Comparison of ENCODE assay signal across 13 mouse cellular contexts in genomic region chr5:35743238-35743951, GRCm38 (mm10). TPM values are rescaled to one million over a fixed set of nuclear protein-coding genes. Genes with fewer than 3 reads are reported as not detected.
DNase-seq lines count a peak whose midpoint lies in the region; ATAC-seq and TF ChIP-seq lines count a peak whose summit lies in the region.
"Had no signal": no experiment of that assay in that cellular context is flagged by ENCODE, and none has a peak within 500 bp of the region (broad histone marks: within the 10 kb centered on the region; RNA-seq: fewer than 3 reads in every experiment).

No protein-coding gene starts in this region.

- no peak for ATAC-seq in kidney, embryonic 16.5 days (ENCODE audit: low FRiP score, low TSS enrichment)
- ATAC-seq: CD4-positive, CD25-positive, alpha-beta regulatory T cell, adult 4 months; hindbrain, embryonic 16.5 days had no signal

- H3K4me1 ChIP-seq in kidney, adult 2 months (ENCODE audit: control insufficient read depth, insufficient read depth, low read length), result peaks cover 32% of the 10 kb centered on the region
- H3K4me1 ChIP-seq in kidney, embryonic 16.5 days (ENCODE audit: insufficient read depth, low read length), result peaks cover 28% of the 10 kb centered on the region
- H3K4me1 ChIP-seq in hindbrain, embryonic 10.5 days (replicated peaks), result peaks cover 18% of the 10 kb centered on the region
- H3K4me1 ChIP-seq: forebrain, embryonic 12.5 days; neural tube, embryonic 12.5 days had no signal

- H3K4me2 ChIP-seq in kidney, embryonic 16.5 days (replicated peaks; ENCODE audit: low read depth, low read length), result no peak overlapping the region
- H3K4me2 ChIP-seq: forebrain, embryonic 12.5 days; neural tube, embryonic 12.5 days had no signal

- H3K9ac ChIP-seq in kidney, embryonic 16.5 days (replicated peaks; ENCODE audit: low read length), result no peak overlapping the region
- H3K9ac ChIP-seq: forebrain, embryonic 12.5 days; neural tube, embryonic 12.5 days had no signal

- H3K27me3 ChIP-seq in kidney, adult 2 months (replicated peaks; ENCODE audit: control insufficient read depth, insufficient read depth, low read length), result no peaks in the 10 kb centered on the region
- peaks cover 7% of the 10 kb centered on the region; the same call in 1 of the 2 replicates for H3K27me3 ChIP-seq in kidney, embryonic 16.5 days (ENCODE audit: insufficient read depth, low read length)
- H3K27me3 ChIP-seq in hindbrain, embryonic 10.5 days (ENCODE audit: insufficient read depth, poor library complexity, severe bottlenecking), result peaks cover 31% of the 10 kb centered on the region

- DNase-seq in kidney, adult 2 months, result peak; percentile 92
- peak; percentile 89 to 96 for DNase-seq in adrenal gland, adult (ENCODE audit: inconsistent age in 2 of 2, low spot score in 1 of 2)
- peak; percentile 73 for DNase-seq in gastrocnemius, postnatal 25 days
- DNase-seq in lung, postnatal 14 days, result peak; percentile 69
- no peak for DNase-seq in right cerebral cortex, postnatal 25 days
- DNase-seq in hindbrain, embryonic 10.5 days (ENCODE audit: low spot score), result no peak
- no peak for DNase-seq in right cerebral cortex, postnatal 4 days

- 41% methylated on average over 8 of the region's 8 CpGs for WGBS in kidney, adult 2 months
- 70% methylated on average over 8 of the region's 8 CpGs for WGBS in kidney, embryonic 16.5 days
- 80% methylated on average over 8 of the region's 8 CpGs for WGBS in hindbrain, embryonic 10.5 days

- H3K9me3 ChIP-seq in kidney, embryonic 16.5 days (ENCODE audit: low read length), result no peaks in the 10 kb centered on the region
- no peaks in the 10 kb centered on the region for H3K9me3 ChIP-seq in hindbrain, embryonic 10.5 days
- H3K9me3 ChIP-seq: forebrain, embryonic 12.5 days; neural tube, embryonic 12.5 days had no signal

- no peaks in the 10 kb centered on the region for H3K36me3 ChIP-seq in kidney, adult 2 months (ENCODE audit: control insufficient read depth, insufficient read depth, low read length)
- no peaks in the 10 kb centered on the region for H3K36me3 ChIP-seq in kidney, embryonic 16.5 days (ENCODE audit: insufficient read depth, low read length)
- H3K36me3 ChIP-seq in hindbrain, embryonic 10.5 days, result no peaks in the 10 kb centered on the region
- H3K36me3 ChIP-seq: forebrain, embryonic 12.5 days; neural tube, embryonic 12.5 days had no signal

- TF ChIP-seq POLR2A in kidney, adult 2 months (IDR thresholded peaks at IDR 0.05; ENCODE audit: low read depth, low read length), result no peak

- peak overlapping the region; percentile 69 for H3K27ac ChIP-seq in kidney, adult 2 months (ENCODE audit: insufficient read depth, low read depth, low read length)
- H3K27ac ChIP-seq in kidney, embryonic 16.5 days (ENCODE audit: low read length), result no peak overlapping the region
- no peak overlapping the region for H3K27ac ChIP-seq in hindbrain, embryonic 10.5 days
- H3K27ac ChIP-seq: forebrain, embryonic 12.5 days; neural tube, embryonic 12.5 days had no signal

- no peak for TF ChIP-seq CTCF in kidney, adult 2 months (conservative IDR thresholded peaks at IDR 0.05; ENCODE audit: insufficient read depth, insufficient read length, low read depth, low read length)

- H3K4me3 ChIP-seq in kidney, adult 2 months (ENCODE audit: insufficient read depth, low read depth, low read length), result no peak overlapping the region
- H3K4me3 ChIP-seq in kidney, embryonic 16.5 days (ENCODE audit: low read length), result no peak overlapping the region
- H3K4me3 ChIP-seq in hindbrain, embryonic 10.5 days, result no peak overlapping the region
- H3K4me3 ChIP-seq: forebrain, embryonic 12.5 days; neural tube, embryonic 12.5 days had no signal

RNA-seq across cellular contexts. Expression of gene Sh3tc1, which starts 3.6 kb away (rescaled TPM):
- 35.1 and 40.1 TPM in 2 replicates for polyA plus RNA-seq in kidney, adult 2 months (2012; rRNA removed)
- polyA plus RNA-seq in kidney, embryonic 16.5 days (2015; fragmentation: Nextera tagmentation; extraction: Ambion mirVana), result 25.2 and 27.6 TPM in 2 replicates
- 1 to 10 TPM; 1.8 to 2.1 TPM for total RNA-seq in gastrocnemius, postnatal 25 days (2021)
- 3.3 and 4.7 TPM in 2 replicates for polyA plus RNA-seq in hindbrain, embryonic 10.5 days (2016; fragmentation: Nextera tagmentation; extraction: Ambion mirVana)

RNA-seq across cellular contexts. Expression of gene Ablim2, which starts 14.3 kb away (rescaled TPM):
- polyA plus RNA-seq in kidney, adult 2 months (2012; rRNA removed), result 5.8 and 7.5 TPM in 2 replicates
- 2.8 and 3.0 TPM in 2 replicates for polyA plus RNA-seq in kidney, embryonic 16.5 days (2015; fragmentation: Nextera tagmentation; extraction: Ambion mirVana)
- total RNA-seq in gastrocnemius, postnatal 25 days (2021), result 10 to 100 TPM; 33.4 to 42.7 TPM
- 0.73 and 1.3 TPM in 2 replicates for polyA plus RNA-seq in hindbrain, embryonic 10.5 days (2016; fragmentation: Nextera tagmentation; extraction: Ambion mirVana)
- total RNA-seq: common myeloid progenitor, adult 5-6 weeks had no signal

Comparison
In these comparisons a context has a peak if more than half of its experiments do, and no peak if none do; other contexts are left out.
1. DNase-seq: peak in kidney, adult 2 months (single experiment), adrenal gland, adult (2 of 2), gastrocnemius, postnatal 25 days (single experiment) and lung, postnatal 14 days (single experiment); none in right cerebral cortex, postnatal 25 days (single experiment), hindbrain, embryonic 10.5 days (single experiment) and right cerebral cortex, postnatal 4 days (single experiment).